Mouse (Mus musculus) limb, embryonic 14.5 days (tissue): ENCODE data around the gene Dusp22. TPM values are rescaled to one million over a fixed set of nuclear protein-coding genes. Genes with fewer than 3 reads are reported as not detected.

Experiments
- ATAC-seq: fragments of 200-750 bp; cut with Nextera tagmentation; 2 replicates; pipeline ENCODE4 v1.8.0; 2017; ENCODE audit warnings: low read depth, moderate number of reproducible peaks, moderate TSS enrichment; ENCODE audit not compliant: low FRiP score
- DNase-seq: peaks from one replicate; pipeline ENCODE4 v3.0.0-alpha.2; 2015; ENCODE audit warnings: low spot score
- H3K27ac ChIP-seq: fragments of 300-500 bp; sonication (generic); replicated peaks from 2 replicates; pipeline ENCODE4 v1.5.1; 2014; ENCODE audit warnings: low read depth, mild to moderate bottlenecking, low read length, moderate library complexity, mixed read lengths
- H3K27me3 ChIP-seq: fragments of 300-500 bp; sonication (generic); 2 replicates; pipeline ENCODE4 v1.6.1; 2014; ENCODE audit warnings: low read length, mixed read lengths; ENCODE audit not compliant: control insufficient read depth, insufficient read depth
- H3K36me3 ChIP-seq: fragments of 300-500 bp; sonication (generic); 2 replicates; pipeline ENCODE4 v1.6.1; 2014; ENCODE audit warnings: mild to moderate bottlenecking, low read length, moderate library complexity, mixed read lengths; ENCODE audit not compliant: control insufficient read depth, insufficient read depth
- H3K4me1 ChIP-seq: fragments of 300-500 bp; sonication (generic); 2 replicates; pipeline ENCODE4 v1.6.1; 2014; ENCODE audit warnings: antibody characterized with exemption, low read length, mixed read lengths; ENCODE audit not compliant: control insufficient read depth, insufficient read depth
- H3K4me2 ChIP-seq: fragments of 300-500 bp; sonication (generic); replicated peaks from 2 replicates; pipeline ENCODE4 v1.6.1; 2014; ENCODE audit warnings: low read depth, mild to moderate bottlenecking, low read length, moderate library complexity; ENCODE audit not compliant: severe bottlenecking
- H3K4me3 ChIP-seq: fragments of 300-500 bp; sonication (generic); replicated peaks from 2 replicates; pipeline ENCODE4 v1.5.1; 2014; ENCODE audit warnings: low read length
- H3K9ac ChIP-seq: fragments of 300-500 bp; sonication (generic); 2 replicates; pipeline ENCODE4 v1.6.1; 2014; ENCODE audit warnings: mild to moderate bottlenecking, low read depth, low read length, moderate library complexity; ENCODE audit not compliant: severe bottlenecking
- H3K9me3 ChIP-seq: fragments of 300-500 bp; sonication (generic); 2 replicates; pipeline ENCODE4 v1.6.1; 2016; ENCODE audit warnings: low read length; ENCODE audit not compliant: control insufficient read depth
- POLR2A ChIP-seq: fragments of 200-500 bp; IDR thresholded peaks from 2 replicates; pipeline ENCODE4 v1.8.0; 2012; ENCODE audit warnings: inconsistent platforms, mild to moderate bottlenecking, moderate library complexity, borderline replicate concordance; ENCODE audit not compliant: insufficient read depth, insufficient read length; ENCODE audit errors: extremely low read depth
- WGBS: fragments of 180-500 bp; shearing (Covaris S2); extraction: QIAGEN DNeasy Blood & Tissue Kit; methylation state at CpG from one replicate; pipeline ENCODE4 v1.1.7; 2014; 5-methylcytosine and 5-hydroxymethylcytosine counted together
- polyA plus RNA-seq, 2 experiments: library from polyadenylated mRNA; depleted of rRNA in 1 of 2; stranded (reverse) in 1 of 2; unstranded in 1 of 2; fragments of >200 nt; fragmentation: Nextera tagmentation in 1 of 2; extraction: Ambion mirVana in 1 of 2; gene quantifications; 2 replicates each; pipeline versions ENCODE4 v1.2.1 to v1.2.3; 2012 to 2014

The Dusp22 gene
- polyA plus RNA-seq, 2 experiments = 28.5 to 40.3 TPM

GRCm38 (mm10) chr13:30657779-30658178 is 2.0 kb upstream of the Dusp22 start:
- H3K27me3 ChIP-seq = no peaks in the 10 kb centered on the region
- H3K27ac ChIP-seq = no peak overlapping the region
- H3K9ac ChIP-seq = no peak overlapping the region
- no peaks in the 10 kb centered on the region; the same call in 1 of the 2 replicates for H3K4me1 ChIP-seq
- H3K4me2 ChIP-seq = no peak overlapping the region
- WGBS = 54% methylated on average over 2 of the region's 2 CpGs
- no peak overlapping the region for H3K4me3 ChIP-seq
- TF ChIP-seq POLR2A = no peak
- ATAC-seq = no peak
- no peaks in the 10 kb centered on the region for H3K36me3 ChIP-seq
- DNase-seq = no peak
- no peaks in the 10 kb centered on the region for H3K9me3 ChIP-seq

GRCm38 (mm10) chr13:30658201-30658996 is 1.4 kb upstream of the Dusp22 start:
- Histone ChIP-seq H3K9me3 (no peaks in the 10 kb centered on the region), H3K4me2 (no peak overlapping the region), H3K27ac (no peak overlapping the region), H3K4me1 (no peaks in the 10 kb centered on the region; the same call in 1 of the 2 replicates), H3K27me3 (no peaks in the 10 kb centered on the region), H3K9ac (no peak overlapping the region), H3K36me3 (no peaks in the 10 kb centered on the region), H3K4me3 (no peak overlapping the region)
- DNase-seq (no peak), ATAC-seq (no peak)
- no peak for TF ChIP-seq POLR2A
- 89% methylated on average over 2 of the region's 2 CpGs for WGBS

GRCm38 (mm10) chr13:30665261-30665660 is 5.5 kb downstream of the Dusp22 start:
- Histone ChIP-seq H3K27me3 (no peaks in the 10 kb centered on the region), H3K4me1 (no peaks in the 10 kb centered on the region; the same call in 1 of the 2 replicates), H3K4me3 (no peak overlapping the region), H3K4me2 (no peak overlapping the region), H3K36me3 (no peaks in the 10 kb centered on the region), H3K27ac (no peak overlapping the region), H3K9me3 (no peaks in the 10 kb centered on the region), H3K9ac (no peak overlapping the region)
- no peak for TF ChIP-seq POLR2A
- 91% methylated on average over 8 of the region's 8 CpGs for WGBS
- ATAC-seq (no peak), DNase-seq (no peak)

- H3K4me2 ChIP-seq = no peak overlapping the region
- no peaks in the 10 kb centered on the region for H3K9me3 ChIP-seq
- WGBS = 91% methylated on average over 10 of the region's 10 CpGs
- H3K27ac ChIP-seq = no peak overlapping the region
- no peak overlapping the region for H3K9ac ChIP-seq
- ATAC-seq = no peak
- no peaks in the 10 kb centered on the region for H3K4me1 ChIP-seq
- no peaks in the 10 kb centered on the region for H3K36me3 ChIP-seq
- no peak overlapping the region for H3K4me3 ChIP-seq
- H3K27me3 ChIP-seq = no peaks in the 10 kb centered on the region
- no peak for DNase-seq
- no peak for TF ChIP-seq POLR2A
These were observed 6.7 kb downstream of the Dusp22 start for GRCm38 (mm10) chr13:30666537-30666936.

- no peaks in the 10 kb centered on the region for H3K4me1 ChIP-seq
- ATAC-seq = no peak
- no peak overlapping the region for H3K27ac ChIP-seq
- no peaks in the 10 kb centered on the region for H3K36me3 ChIP-seq
- no peak for TF ChIP-seq POLR2A
- WGBS = 85% methylated on average over 5 of the region's 5 CpGs
- H3K4me2 ChIP-seq = no peak overlapping the region
- no peak for DNase-seq
- no peak overlapping the region for H3K9ac ChIP-seq
- H3K27me3 ChIP-seq = no peaks in the 10 kb centered on the region
- no peaks in the 10 kb centered on the region for H3K9me3 ChIP-seq
- no peak overlapping the region for H3K4me3 ChIP-seq
These were observed 8.5 kb downstream of the Dusp22 start for GRCm38 (mm10) chr13:30668301-30668700.
